Mouse (Mus musculus): ENCODE data around the gene Gm6993.

- TF ChIP-seq GATA1 (IDR thresholded peaks at IDR 0.05; ENCODE audit: borderline replicate concordance, low read length) (no peak), FLI1 (IDR thresholded peaks at IDR 0.05; ENCODE audit: low read length) (no peak)
Measured at GRCm38 (mm10) chr12:31272012-31272735, 31.6 kb downstream of the Gm6993 start.

Measured in megakaryocyte, embryonic 14.5 days (primary cell).